9 mouse cellular contexts compared by ENCODE assay signal in the genomic region with DNA sequence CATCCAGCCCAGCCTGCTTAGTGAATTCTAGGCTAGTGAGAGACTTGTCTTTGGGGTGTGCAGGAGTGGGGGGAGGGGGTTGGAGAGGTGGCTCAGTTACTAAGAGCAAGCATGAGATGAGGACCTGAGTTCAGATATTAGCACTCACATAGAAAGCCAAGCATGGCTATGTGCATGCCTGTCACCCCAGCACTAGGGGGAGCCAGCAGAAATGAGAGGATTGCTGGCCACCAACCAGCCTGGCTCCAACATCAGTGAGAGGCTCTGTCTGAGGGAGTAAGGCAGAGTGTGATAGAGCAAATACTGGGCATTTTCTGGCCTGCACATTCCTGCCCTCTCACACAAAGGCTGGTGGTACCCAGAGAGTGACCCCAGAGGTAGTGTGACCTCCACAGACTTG. TPM values are rescaled to one million over a fixed set of nuclear protein-coding genes. Genes with fewer than 3 reads are reported as not detected.
DNase-seq lines count a peak whose midpoint lies in the region; ATAC-seq and TF ChIP-seq lines count a peak whose summit lies in the region.
"Had no signal": no experiment of that assay in that cellular context is flagged by ENCODE, and none has a peak within 500 bp of the region (broad histone marks: within the 10 kb centered on the region; RNA-seq: fewer than 3 reads in every experiment).

No protein-coding gene starts in this region.

- intact Hi-C loops in left cerebral cortex, adult 2 months (cut with DNase I): loop anchor here (2.0 kb wide), 1 partner anchor 85 kb away; a partner anchor contains a TSS

- TF ChIP-seq CTCF in left cerebral cortex, adult 2 months (IDR thresholded peaks at IDR 0.05): peak; percentile 44
- peak; percentile 42 for TF ChIP-seq CTCF in G1E (IDR thresholded peaks at IDR 0.05; ENCODE audit: low read depth, low read length)

- DNase-seq in left cerebral cortex, adult 2 months (ENCODE audit: extremely low spot score in 1 of 2, low spot score in 2 of 2): no peak
- no peak for DNase-seq in left cerebral cortex, adult 11 months (ENCODE audit: low spot score)
- peak; percentile 27 for DNase-seq in CD4-positive helper T cell, adult 2 months (ENCODE audit: low read depth, low spot score)
- no peak for DNase-seq in G1E (ENCODE audit: low spot score)
- DNase-seq in lung, postnatal 10 days: peak; percentile 6
- DNase-seq in layer of hippocampus, adult 9-11 months: no peak
- DNase-seq in ovary, postnatal 10 days (ENCODE audit: low spot score): no peak

- no peaks in the 10 kb centered on the region for H3K27me3 ChIP-seq in G1E (ENCODE audit: insufficient read depth, low read length)
- H3K27me3 ChIP-seq: liver, embryonic 15.5 days had no signal

- H3K4me1 ChIP-seq in G1E (ENCODE audit: insufficient read depth, low read depth, low read length): peaks cover 27% of the 10 kb centered on the region

- no peak overlapping the region for H3K4me3 ChIP-seq in left cerebral cortex, adult 2 months
- H3K4me3 ChIP-seq in G1E (ENCODE audit: low read depth, low read length): no peak overlapping the region
- H3K4me3 ChIP-seq: heart, embryonic 10.5 days; liver, embryonic 15.5 days had no signal

- peak; percentile 62 for ATAC-seq in G1E (ENCODE audit: extremely low read depth, insufficient number of reproducible peaks, low FRiP score, poor library complexity, severe bottlenecking)

- no peak overlapping the region for H3K27ac ChIP-seq in left cerebral cortex, adult 2 months
- H3K27ac ChIP-seq: heart, embryonic 10.5 days; liver, embryonic 15.5 days had no signal

- H3K36me3 ChIP-seq in G1E (replicated peaks): peaks cover 29% of the 10 kb centered on the region
- H3K36me3 ChIP-seq: liver, embryonic 15.5 days had no signal

- no peaks in the 10 kb centered on the region for H3K9me3 ChIP-seq in G1E (replicated peaks)
- H3K9me3 ChIP-seq: heart, embryonic 10.5 days; liver, embryonic 15.5 days had no signal

RNA-seq across cellular contexts. Expression of a gene that starts 2.2 kb away (rescaled TPM):
- total RNA-seq in left cerebral cortex, adult 2 months (2021): 10 to 100 TPM; 27.4 to 28.2 TPM
- total RNA-seq in G1E (2014; fragmentation: Nextera tagmentation) (11.3 and 12.3 TPM in 2 replicates), G1E (2017) (4.5 and 4.7 TPM in 2 replicates)
- polyA plus RNA-seq in G1E (2012): 0.21 and 0.44 TPM in 2 replicates

Comparison
In these comparisons a context has a peak if more than half of its experiments do, and no peak if none do; other contexts are left out.
1. DNase-seq: peak in CD4-positive helper T cell, adult 2 months (single experiment) and lung, postnatal 10 days (single experiment); none in left cerebral cortex, adult 2 months (0 of 2), left cerebral cortex, adult 11 months (single experiment), G1E (single experiment), layer of hippocampus, adult 9-11 months (single experiment) and ovary, postnatal 10 days (single experiment).